Mouse (Mus musculus) cerebellum, postnatal 10 days (tissue): ENCODE results near the gene Gphn.

Experiments used
- DNase-seq, 2 experiments: peaks; one replicate each; pipeline ENCODE4 v3.0.0; 2021; ENCODE audit warnings: mixed read lengths in 2 of 2

Gphn gene

DNA sequence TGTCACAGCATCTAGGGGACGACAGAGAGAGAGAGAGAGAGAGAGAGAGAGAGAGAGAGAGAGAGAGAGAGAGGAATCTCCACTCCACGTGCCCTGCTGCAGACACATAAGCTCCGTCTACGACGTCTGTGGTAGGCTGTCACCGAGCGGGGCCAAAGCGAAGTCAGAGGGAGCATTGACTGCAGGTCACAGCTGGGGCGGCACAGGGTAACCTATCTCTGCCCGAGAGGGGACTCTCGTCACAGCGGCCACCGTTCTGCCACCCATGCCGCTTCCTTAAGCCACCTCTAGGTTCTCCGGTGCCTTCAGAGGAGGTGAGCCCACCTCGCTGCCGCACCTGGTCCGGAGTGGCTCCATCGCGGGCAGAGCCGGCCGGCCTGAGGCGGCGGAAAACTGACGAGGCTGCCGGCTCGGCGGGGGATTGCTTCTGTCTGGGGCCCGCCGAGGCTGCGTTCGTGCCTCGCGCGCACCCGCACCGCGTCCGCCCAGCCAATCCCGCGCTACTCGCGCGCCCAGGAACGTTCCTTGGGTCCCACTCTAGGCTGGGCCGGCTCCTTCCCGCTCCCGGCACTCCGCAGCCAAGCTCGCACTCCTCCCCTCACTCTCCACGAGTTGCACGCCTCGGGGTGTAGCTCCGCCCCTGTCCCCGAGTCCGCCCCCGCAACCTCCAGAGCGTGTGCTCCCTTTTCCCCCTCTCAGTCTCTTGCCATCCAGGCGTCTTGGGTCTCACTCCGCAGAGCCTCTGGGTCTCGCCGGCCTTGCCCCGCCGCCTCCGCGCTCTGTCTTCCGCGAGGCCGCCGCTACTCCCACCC is at the start of gene Gphn:
TSS of gene Gphn (plus strand) at position 673 of the 812 bp plus-strand sequence.
- DNase-seq: peak; percentile 92 to 94

DNA sequence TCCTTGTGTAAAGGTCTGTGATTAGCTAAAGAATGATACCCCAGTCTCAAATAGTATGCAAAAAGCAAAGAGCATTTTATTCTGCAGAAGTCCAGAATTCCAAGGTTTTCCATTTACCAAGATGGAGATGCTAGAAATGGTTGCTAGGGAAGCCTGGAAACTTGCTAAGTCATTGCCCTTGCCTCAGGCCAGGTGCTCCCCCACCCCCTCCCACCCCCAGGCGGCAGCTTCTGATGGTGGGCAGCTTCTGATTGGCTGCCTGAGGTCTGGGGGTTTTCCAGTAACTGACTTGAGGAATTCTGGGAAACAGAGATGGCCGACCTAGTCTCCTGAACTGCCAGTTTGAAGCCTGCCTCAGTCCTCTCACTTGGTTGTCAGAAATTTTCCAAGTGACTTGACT is 44.7 kb upstream of the Gphn start:
- DNase-seq: no peak

- peak in 1 of 2 experiments; percentile 3 for DNase-seq
These were observed 32.2 kb upstream of the Gphn start, which contains the start of gene Gm6657 for GRCm38 (mm10) chr12:78193942-78194341. Gm6657 (plus strand) TSS chr12:78194242.

DNA sequence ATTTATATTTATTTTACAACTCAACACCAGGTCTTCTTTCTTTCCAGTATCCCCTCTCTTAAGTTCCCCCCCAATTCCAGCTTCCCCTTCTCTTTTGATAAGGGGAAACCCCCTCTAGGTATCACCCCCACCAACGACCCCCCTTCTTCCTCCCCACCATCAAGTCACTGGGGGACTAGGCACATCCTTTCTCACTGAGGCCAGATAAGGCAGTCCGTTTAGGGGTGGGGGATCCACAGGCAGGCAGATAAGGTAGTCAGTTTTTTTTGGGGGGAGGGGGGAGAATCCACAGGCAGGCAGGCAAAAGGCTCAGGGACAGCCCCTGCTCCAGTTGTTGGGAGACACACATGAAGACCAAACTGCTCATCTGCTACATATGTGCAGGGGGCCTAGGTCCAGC is 30.8 kb upstream of the Gphn start:
- no peak for DNase-seq

DNA sequence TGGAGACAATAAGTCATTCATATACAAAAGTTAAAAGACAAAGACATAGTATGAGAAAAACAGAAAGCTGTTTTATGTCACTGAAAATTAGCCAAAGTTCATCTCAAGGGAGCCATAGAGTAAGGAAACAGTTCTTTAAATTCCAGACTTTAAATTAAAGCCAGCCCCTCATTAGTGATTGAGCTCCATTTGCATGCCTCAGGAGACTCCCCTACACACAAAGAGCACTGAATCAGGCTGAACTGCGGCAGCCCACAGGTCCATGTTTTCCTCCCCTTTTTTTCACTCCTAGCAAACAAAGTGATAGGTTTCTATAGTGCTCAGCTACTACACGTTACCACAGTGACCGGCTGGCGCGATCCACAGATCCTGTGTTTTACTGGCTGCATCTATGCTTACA is 22.5 kb upstream of the Gphn start:
- DNase-seq: no peak

- peak; percentile 73 to 80 for DNase-seq
These were observed 20.1 kb upstream of the Gphn start for GRCm38 (mm10) chr12:78205915-78206570.

- DNase-seq: peak in 1 of 2 experiments; percentile 14
These were observed 19.6 kb upstream of the Gphn start for GRCm38 (mm10) chr12:78206571-78206960.

DNA sequence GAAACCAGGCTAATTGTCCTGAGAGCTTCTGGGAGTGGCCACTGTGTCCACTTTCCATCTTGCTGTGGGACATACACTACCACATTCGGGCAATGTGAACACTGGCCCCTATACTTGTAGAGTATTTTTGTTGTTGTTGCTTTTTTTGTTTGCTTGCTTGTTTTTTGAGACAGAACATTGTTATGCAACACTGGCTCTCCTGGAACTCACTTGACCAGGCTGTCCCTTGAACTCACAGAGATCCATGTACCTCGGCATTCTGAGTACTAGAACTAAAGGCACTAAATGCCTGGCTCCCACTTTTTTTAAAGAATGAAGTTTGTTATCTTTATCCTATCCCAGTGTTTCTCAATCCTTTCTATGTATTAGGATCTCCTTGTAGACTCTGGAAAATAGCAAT is 16.3 kb upstream of the Gphn start:
- DNase-seq: no peak

DNA sequence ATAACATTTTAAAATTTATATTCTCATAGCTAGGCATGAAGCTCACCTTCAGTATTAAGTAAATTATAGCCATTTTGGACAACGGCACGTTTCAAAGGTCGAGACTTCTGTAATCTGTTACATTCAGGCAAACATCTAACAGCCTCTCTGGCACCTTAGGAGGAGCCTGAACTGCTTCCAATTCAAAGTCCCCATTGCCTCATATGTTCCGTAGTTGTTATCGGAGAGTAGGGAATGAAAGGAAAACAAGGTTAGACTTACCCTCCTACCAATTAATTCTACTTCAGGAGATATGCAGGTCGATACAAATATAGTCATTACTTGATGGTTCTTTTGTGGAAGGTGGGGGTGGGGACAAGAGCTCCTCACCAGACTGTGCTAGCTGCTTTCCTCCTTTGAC is 10.7 kb upstream of the Gphn start:
- no peak for DNase-seq

GRCm38 (mm10) chr12:78219191-78219825 is 6.9 kb upstream of the Gphn start:
- no peak for DNase-seq

DNA sequence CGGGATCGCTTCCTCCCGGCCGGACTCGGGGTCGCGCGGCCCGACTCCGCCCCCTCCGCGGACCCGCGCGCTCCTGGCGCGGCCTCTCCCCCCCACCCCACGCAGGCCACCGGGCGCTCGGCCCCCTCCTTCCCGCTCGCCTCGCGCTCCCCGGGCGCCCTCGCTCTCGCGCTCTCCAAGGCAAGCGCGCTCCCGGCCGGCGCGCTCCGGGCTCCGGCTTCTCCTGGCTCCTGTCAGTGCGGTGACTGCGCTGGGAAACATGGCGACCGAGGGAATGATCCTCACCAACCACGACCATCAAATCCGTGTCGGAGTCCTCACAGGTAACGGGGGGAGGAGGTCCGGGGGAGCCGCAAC is 318 bp downstream of the Gphn start:
- peak in 1 of 2 experiments; percentile 95 for DNase-seq

DNA sequence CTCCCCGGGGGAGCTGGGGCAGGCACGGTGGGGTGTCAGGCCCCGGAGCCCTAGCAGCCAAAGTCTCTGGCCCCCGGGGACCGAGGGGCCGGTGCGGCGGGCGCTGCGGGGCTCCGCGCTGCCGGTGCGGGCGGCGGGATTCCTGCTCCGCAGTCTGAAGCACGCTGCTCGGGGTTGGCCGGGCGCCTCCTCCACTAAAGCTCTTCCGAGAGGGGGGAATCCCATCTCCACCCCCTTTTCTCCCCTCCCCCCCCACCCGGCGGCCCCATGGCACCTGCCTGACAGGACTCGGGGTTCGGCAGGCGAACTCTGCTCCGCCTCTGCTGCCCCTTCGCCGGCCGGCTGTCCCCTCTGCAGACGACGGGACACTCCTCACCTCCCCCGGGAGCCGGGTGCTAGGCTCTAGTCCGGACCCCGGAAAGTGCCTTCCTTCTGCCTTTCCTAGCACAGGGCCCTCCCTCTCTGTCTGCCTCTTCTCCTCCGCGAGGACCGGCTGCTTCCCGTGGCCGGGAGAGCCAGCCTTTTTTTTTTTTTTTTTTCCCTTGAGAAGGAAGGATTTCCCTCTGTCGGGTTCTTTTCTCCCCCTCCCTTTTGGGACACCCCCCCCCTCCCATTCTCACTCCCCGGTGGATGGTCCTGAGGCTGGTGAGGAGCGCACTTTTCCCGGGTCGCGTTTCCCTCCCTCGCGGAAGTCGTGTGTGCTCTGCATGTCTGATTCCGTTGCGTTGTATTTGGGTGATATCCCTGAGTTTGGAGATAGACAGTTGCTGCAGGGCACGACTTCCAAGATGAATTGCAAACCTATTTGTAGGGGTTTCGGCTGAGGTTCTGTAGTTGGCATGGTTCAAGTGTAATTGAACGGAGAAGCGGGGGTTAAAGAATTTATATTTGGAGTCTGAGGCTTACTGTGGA is 1.1 kb downstream of the Gphn start:
- DNase-seq: peak; percentile 71 to 73

DNA sequence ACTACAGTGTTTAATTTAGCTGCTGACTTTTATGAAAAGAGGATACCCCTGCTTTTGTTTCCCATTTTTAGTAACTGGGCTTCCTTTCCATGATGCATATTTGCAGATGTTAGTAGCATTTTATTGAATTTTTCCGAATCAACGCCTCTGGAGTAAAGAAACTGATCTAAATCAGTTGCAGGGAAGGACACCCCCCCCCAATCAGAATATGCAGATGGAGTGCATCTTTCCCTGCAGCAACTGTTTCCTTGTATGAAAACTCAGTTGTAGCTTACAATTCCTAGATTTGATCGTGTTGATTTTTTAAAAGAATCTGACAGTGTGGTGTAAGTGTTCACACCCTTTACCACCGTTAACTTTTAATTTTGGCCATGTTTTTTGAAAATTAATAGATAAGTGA is 2.0 kb downstream of the Gphn start:
- DNase-seq: peak in 1 of 2 experiments; percentile 8

- DNase-seq: no peak
These were observed 6.4 kb downstream of the Gphn start for GRCm38 (mm10) chr12:78232560-78232959.

DNA sequence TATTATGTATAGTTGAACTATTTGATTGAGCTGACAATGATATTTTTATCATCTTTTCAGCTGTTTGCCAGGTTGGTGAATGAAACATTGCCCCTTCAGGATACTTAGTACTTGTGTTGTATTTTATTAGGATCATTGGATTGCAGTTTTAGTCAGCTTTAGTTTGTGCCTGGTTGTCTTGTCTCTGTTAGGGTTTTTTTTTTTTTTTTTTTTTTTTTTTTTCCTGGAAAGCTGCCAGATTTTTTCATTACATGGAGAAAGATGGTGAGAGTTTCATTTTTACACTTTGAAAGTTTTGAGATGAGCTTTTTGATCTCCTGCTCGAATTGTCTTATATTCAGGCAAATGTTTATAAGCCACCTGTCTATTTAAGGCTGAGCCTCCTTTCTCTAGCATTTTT is 22.2 kb downstream of the Gphn start:
- DNase-seq: no peak

DNA sequence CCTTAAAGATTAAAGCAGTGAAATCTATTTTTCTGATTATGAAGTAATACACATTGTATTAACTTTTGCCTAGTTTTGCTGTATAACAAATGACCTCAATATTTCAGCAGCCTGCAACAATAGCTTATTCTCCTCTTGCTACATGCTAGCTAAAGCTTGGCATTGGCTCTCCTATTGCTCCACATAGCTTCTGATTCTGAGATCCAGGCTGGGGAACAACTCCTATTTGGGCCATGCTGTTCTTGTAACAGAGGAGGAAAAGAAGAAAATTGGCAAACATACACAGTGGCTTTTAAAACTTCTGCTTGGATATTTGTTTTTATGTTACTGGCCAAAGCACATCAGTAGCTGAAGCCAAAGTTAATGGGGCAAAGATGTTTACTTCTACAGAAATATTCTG is 23.0 kb downstream of the Gphn start:
- DNase-seq: no peak

- no peak for DNase-seq
These were observed 51.2 kb downstream of the Gphn start for GRCm38 (mm10) chr12:78277386-78277785.

DNA sequence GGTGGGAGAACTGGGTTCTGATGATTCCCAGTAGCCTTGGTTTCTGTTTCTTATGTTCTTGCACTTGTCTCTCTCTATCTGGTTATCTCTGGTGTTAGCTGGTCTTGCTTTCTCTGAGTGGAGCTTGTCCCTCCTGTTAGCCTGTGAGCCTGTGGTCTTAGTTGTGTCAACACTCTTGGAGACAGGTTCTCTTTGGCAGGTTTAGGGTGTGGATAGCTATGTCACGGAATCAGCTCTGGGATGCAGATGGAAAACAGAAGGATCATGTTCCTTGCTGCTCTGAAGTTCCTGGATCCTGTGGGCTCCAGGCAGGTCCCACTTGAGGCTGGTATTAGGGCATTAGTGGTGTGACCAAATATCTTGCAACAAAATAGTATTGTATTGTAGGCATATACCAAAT is 64.2 kb downstream of the Gphn start:
- no peak for DNase-seq

GRCm38 (mm10) chr12:78298824-78299398 is 72.7 kb downstream of the Gphn start:
- no peak for DNase-seq

- no peak for DNase-seq
These were observed 88.9 kb downstream of the Gphn start for GRCm38 (mm10) chr12:78315106-78315505.

DNA sequence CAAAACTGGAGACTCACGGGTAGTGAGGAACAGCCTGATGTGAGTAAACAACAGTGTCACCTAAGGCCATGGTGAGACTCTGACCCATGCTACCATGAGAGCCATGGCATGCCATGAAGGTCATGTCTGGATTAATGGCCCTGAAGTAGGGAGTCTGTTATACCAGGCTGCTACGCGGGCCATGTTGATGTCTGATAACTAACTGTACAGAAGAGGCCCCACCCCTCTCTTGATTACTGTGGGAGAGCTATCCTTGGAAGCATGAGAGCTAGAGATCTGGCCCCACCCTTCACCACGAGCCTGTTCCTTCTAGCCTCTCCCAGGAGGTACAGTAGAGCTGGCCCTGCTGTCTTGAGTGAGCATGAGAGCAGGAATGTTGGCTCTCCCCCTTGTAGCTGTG is 101.8 kb downstream of the Gphn start:
- no peak for DNase-seq

DNA sequence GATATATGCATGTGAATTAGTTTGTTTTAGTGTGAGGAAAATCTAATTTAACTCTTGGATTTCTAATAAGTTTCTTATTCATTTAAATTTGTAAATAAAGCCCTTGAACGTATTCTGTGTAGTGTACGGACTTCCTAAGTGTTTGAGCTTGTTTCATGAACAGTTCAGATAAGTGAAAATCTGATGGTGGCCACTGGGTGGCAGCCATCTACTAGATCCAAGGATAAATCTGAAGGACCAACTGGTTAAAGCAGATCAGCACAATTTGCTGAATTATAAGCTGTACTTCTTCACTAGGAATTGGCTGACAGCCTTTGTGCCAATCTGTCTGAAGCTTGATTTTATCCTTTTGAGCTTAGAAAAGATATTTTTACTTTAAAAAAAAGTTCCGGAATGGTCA is 105.9 kb downstream of the Gphn start:
- peak; percentile 79 to 81 for DNase-seq
